Mouse (Mus musculus): ENCODE measurements around the gene Gstm7. TPM values are rescaled to one million over a fixed set of nuclear protein-coding genes. Genes with fewer than 3 reads are reported as not detected.
A peak's percentile ranks its signal among the peaks of the same experiment; 100 is the strongest.

Gstm7 gene
- polyA plus RNA-seq, 1 experiment from 2014 or later, result 65.5 TPM

GRCm38 (mm10) chr3:107928691-107929090 lies 2.9 kb downstream of the Gstm7 start:
- Histone ChIP-seq H3K9ac (replicated peaks; ENCODE audit: low read depth, low read length) (no peak overlapping the region), H3K36me3 (ENCODE audit: control insufficient read depth, insufficient read depth) (no peaks in the 10 kb centered on the region), H3K4me3 (replicated peaks; ENCODE audit: low read length) (no peak overlapping the region), H3K27ac (ENCODE audit: low read length) (no peak overlapping the region), H3K27me3 (replicated peaks; ENCODE audit: control insufficient read depth, insufficient read depth, low read length) (no peaks in the 10 kb centered on the region), H3K4me2 (ENCODE audit: low read length) (no peak overlapping the region), H3K9me3 (ENCODE audit: control insufficient read depth, low read length) (no peaks in the 10 kb centered on the region), H3K4me1 (replicated peaks; ENCODE audit: control insufficient read depth, insufficient read depth, low read length) (peaks cover 15% of the 10 kb centered on the region)
- 88% methylated on average over 11 of the region's 11 CpGs for WGBS
- no peak for ATAC-seq

GRCm38 (mm10) chr3:107927841-107928240 lies 3.8 kb downstream of the Gstm7 start:
- Histone ChIP-seq H3K4me2 (ENCODE audit: low read length) (no peak overlapping the region), H3K9me3 (ENCODE audit: control insufficient read depth, low read length) (no peaks in the 10 kb centered on the region), H3K27me3 (replicated peaks; ENCODE audit: control insufficient read depth, insufficient read depth, low read length) (no peaks in the 10 kb centered on the region), H3K4me3 (replicated peaks; ENCODE audit: low read length) (no peak overlapping the region), H3K4me1 (replicated peaks; ENCODE audit: control insufficient read depth, insufficient read depth, low read length) (peaks cover 15% of the 10 kb centered on the region), H3K9ac (replicated peaks; ENCODE audit: low read depth, low read length) (no peak overlapping the region), H3K36me3 (ENCODE audit: control insufficient read depth, insufficient read depth) (no peaks in the 10 kb centered on the region), H3K27ac (ENCODE audit: low read length) (no peak overlapping the region)
- WGBS, result 74% methylated on average over 3 of the region's 3 CpGs
- ATAC-seq, result no peak

GRCm38 (mm10) chr3:107925335-107925734 lies 6.3 kb downstream of the Gstm7 start:
- no peaks in the 10 kb centered on the region for H3K27me3 ChIP-seq (replicated peaks; ENCODE audit: control insufficient read depth, insufficient read depth, low read length)
- no peak overlapping the region for H3K4me3 ChIP-seq (replicated peaks; ENCODE audit: low read length)
- H3K9me3 ChIP-seq (ENCODE audit: control insufficient read depth, low read length), result no peaks in the 10 kb centered on the region
- no peaks in the 10 kb centered on the region for H3K4me1 ChIP-seq (replicated peaks; ENCODE audit: control insufficient read depth, insufficient read depth, low read length)
- no peak for ATAC-seq
- no peaks in the 10 kb centered on the region for H3K36me3 ChIP-seq (ENCODE audit: control insufficient read depth, insufficient read depth)
- H3K9ac ChIP-seq (replicated peaks; ENCODE audit: low read depth, low read length), result no peak overlapping the region
- WGBS, result 91% methylated on average over 3 of the region's 3 CpGs
- H3K27ac ChIP-seq (ENCODE audit: low read length), result no peak overlapping the region
- H3K4me2 ChIP-seq (ENCODE audit: low read length), result no peak overlapping the region

GRCm38 (mm10) chr3:107920348-107920747 lies 11.3 kb downstream of the Gstm7 start:
- Histone ChIP-seq H3K36me3 (ENCODE audit: control insufficient read depth, insufficient read depth) (no peaks in the 10 kb centered on the region), H3K4me1 (replicated peaks; ENCODE audit: control insufficient read depth, insufficient read depth, low read length) (no peaks in the 10 kb centered on the region), H3K27me3 (replicated peaks; ENCODE audit: control insufficient read depth, insufficient read depth, low read length) (no peaks in the 10 kb centered on the region), H3K9ac (replicated peaks; ENCODE audit: low read depth, low read length) (no peak overlapping the region), H3K9me3 (ENCODE audit: control insufficient read depth, low read length) (no peaks in the 10 kb centered on the region), H3K4me2 (ENCODE audit: low read length) (no peak overlapping the region), H3K4me3 (replicated peaks; ENCODE audit: low read length) (no peak overlapping the region), H3K27ac (ENCODE audit: low read length) (no peak overlapping the region)
- 82% methylated on average over 5 of the region's 5 CpGs for WGBS
- ATAC-seq, result no peak

- H3K9me3 ChIP-seq (ENCODE audit: control insufficient read depth, low read length), result no peaks in the 10 kb centered on the region
- H3K9ac ChIP-seq (replicated peaks; ENCODE audit: low read depth, low read length), result no peak overlapping the region
- ATAC-seq, result 0 out of 2 replicates have a peak, but pooled peaks have one; percentile 55
- no peaks in the 10 kb centered on the region for H3K27me3 ChIP-seq (replicated peaks; ENCODE audit: control insufficient read depth, insufficient read depth, low read length)
- H3K27ac ChIP-seq (ENCODE audit: low read length), result no peak overlapping the region
- H3K4me2 ChIP-seq (ENCODE audit: low read length), result no peak overlapping the region
- WGBS, result 55% methylated on average over 7 of the region's 7 CpGs
- no peak overlapping the region for H3K4me3 ChIP-seq (replicated peaks; ENCODE audit: low read length)
- H3K4me1 ChIP-seq (replicated peaks; ENCODE audit: control insufficient read depth, insufficient read depth, low read length), result no peaks in the 10 kb centered on the region
- no peaks in the 10 kb centered on the region for H3K36me3 ChIP-seq (ENCODE audit: control insufficient read depth, insufficient read depth)
Measured at GRCm38 (mm10) chr3:107917783-107918408, 13.7 kb downstream of the Gstm7 start.

GRCm38 (mm10) chr3:107917097-107917496 lies 14.5 kb downstream of the Gstm7 start:
- Histone ChIP-seq H3K36me3 (ENCODE audit: control insufficient read depth, insufficient read depth) (no peaks in the 10 kb centered on the region), H3K27me3 (replicated peaks; ENCODE audit: control insufficient read depth, insufficient read depth, low read length) (no peaks in the 10 kb centered on the region), H3K9me3 (ENCODE audit: control insufficient read depth, low read length) (no peaks in the 10 kb centered on the region), H3K4me1 (replicated peaks; ENCODE audit: control insufficient read depth, insufficient read depth, low read length) (no peaks in the 10 kb centered on the region), H3K4me3 (replicated peaks; ENCODE audit: low read length) (no peak overlapping the region), H3K27ac (ENCODE audit: low read length) (no peak overlapping the region), H3K9ac (replicated peaks; ENCODE audit: low read depth, low read length) (no peak overlapping the region), H3K4me2 (ENCODE audit: low read length) (no peak overlapping the region)
- 0 out of 2 replicates have a peak, but pooled peaks have one; percentile 47 for ATAC-seq
- 73% methylated on average over 3 of the region's 3 CpGs for WGBS

GRCm38 (mm10) chr3:107916674-107917073 lies 14.9 kb downstream of the Gstm7 start:
- no peaks in the 10 kb centered on the region for H3K9me3 ChIP-seq (ENCODE audit: control insufficient read depth, low read length)
- no peak overlapping the region for H3K4me3 ChIP-seq (replicated peaks; ENCODE audit: low read length)
- H3K27ac ChIP-seq (ENCODE audit: low read length), result no peak overlapping the region
- H3K36me3 ChIP-seq (ENCODE audit: control insufficient read depth, insufficient read depth), result no peaks in the 10 kb centered on the region
- no peak overlapping the region for H3K4me2 ChIP-seq (ENCODE audit: low read length)
- H3K4me1 ChIP-seq (replicated peaks; ENCODE audit: control insufficient read depth, insufficient read depth, low read length), result no peaks in the 10 kb centered on the region
- no peak overlapping the region for H3K9ac ChIP-seq (replicated peaks; ENCODE audit: low read depth, low read length)
- 77% methylated on average over 15 of the region's 15 CpGs for WGBS
- ATAC-seq, result no peak
- no peaks in the 10 kb centered on the region for H3K27me3 ChIP-seq (replicated peaks; ENCODE audit: control insufficient read depth, insufficient read depth, low read length)

- Histone ChIP-seq H3K27me3 (replicated peaks; ENCODE audit: control insufficient read depth, insufficient read depth, low read length) (no peaks in the 10 kb centered on the region), H3K4me1 (replicated peaks; ENCODE audit: control insufficient read depth, insufficient read depth, low read length) (no peaks in the 10 kb centered on the region)
- WGBS, result 69% methylated on average over 6 of the region's 6 CpGs
Measured at GRCm38 (mm10) chr3:107905942-107906341, 25.7 kb downstream of the Gstm7 start.

GRCm38 (mm10) chr3:107900955-107901673 lies 30.5 kb downstream of the Gstm7 start:
- WGBS, result 75% methylated on average over 11 of the region's 11 CpGs
- Histone ChIP-seq H3K36me3 (ENCODE audit: control insufficient read depth, insufficient read depth) (peaks cover 5% of the 10 kb centered on the region; the same call in 1 of the 2 replicates), H3K27me3 (replicated peaks; ENCODE audit: control insufficient read depth, insufficient read depth, low read length) (no peaks in the 10 kb centered on the region), H3K9me3 (ENCODE audit: control insufficient read depth, low read length) (no peaks in the 10 kb centered on the region), H3K4me2 (ENCODE audit: low read length) (no peak overlapping the region), H3K9ac (replicated peaks; ENCODE audit: low read depth, low read length) (no peak overlapping the region), H3K27ac (ENCODE audit: low read length) (no peak overlapping the region), H3K4me3 (replicated peaks; ENCODE audit: low read length) (no peak overlapping the region), H3K4me1 (replicated peaks; ENCODE audit: control insufficient read depth, insufficient read depth, low read length) (peaks cover 4% of the 10 kb centered on the region; the same call in 1 of the 2 replicates)
- ATAC-seq, result no peak

More at GRCm38 (mm10) chr3:107905942-107906341, 25.7 kb downstream of the Gstm7 start:
- Histone ChIP-seq H3K9me3 (ENCODE audit: control insufficient read depth, low read length) (no peaks in the 10 kb centered on the region), H3K9ac (replicated peaks; ENCODE audit: low read depth, low read length) (no peak overlapping the region), H3K4me3 (replicated peaks; ENCODE audit: low read length) (no peak overlapping the region), H3K4me2 (ENCODE audit: low read length) (no peak overlapping the region), H3K36me3 (ENCODE audit: control insufficient read depth, insufficient read depth) (no peaks in the 10 kb centered on the region), H3K27ac (ENCODE audit: low read length) (no peak overlapping the region)
- no peak for ATAC-seq
